Mouse (Mus musculus) CD8-positive naive resting alpha-beta T cell, adult 2 months (primary cell): Measurements from ENCODE around the gene Mdh2.

Experiments used
- DNase-seq, 2 experiments: peaks; one replicate each; pipeline ENCODE4 v3.0.0; 2022; ENCODE audit warnings: low read depth in 2 of 2, low spot score in 2 of 2

Mdh2 gene

DNA sequence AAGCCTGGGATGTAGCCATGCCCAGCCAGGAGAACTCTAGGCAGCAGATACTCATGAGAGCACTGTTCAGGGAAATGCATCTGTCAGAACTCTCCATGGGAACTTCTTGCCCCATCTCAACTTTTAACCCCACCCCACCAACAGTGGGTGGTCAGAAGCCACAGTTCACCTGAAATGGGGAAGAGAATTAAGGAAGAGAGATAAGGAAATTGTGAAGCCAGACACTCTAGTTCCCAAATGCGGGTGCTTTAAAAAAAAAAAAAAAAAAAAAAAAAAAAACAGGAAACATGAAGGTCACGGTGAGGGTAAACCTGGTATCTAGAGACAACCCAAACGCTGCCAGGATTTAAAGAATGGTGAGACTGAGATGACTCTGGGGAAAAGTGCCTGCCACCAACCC, 5.8 kb upstream of the Mdh2 start:
- DNase-seq, result no peak

DNA sequence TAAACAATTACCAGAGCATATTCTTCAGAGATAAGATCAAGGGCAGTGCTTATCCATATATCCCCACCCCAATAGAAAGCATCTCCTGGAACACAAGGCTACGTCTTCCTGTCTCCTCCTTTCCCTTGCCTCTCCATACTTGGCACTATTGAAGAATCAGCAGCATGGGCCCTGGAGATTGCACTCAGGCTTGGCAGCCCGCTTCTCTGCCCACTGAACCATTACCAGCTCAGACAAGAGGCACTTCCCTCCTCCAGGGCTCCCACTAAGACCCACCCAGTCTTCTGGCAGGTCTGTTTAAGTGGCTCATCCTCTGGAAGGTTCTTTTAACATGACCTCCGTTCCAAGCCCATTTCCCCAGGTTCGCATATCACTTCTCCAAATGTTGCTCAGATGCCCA, 1.7 kb upstream of the Mdh2 start:
- no peak for DNase-seq

DNA sequence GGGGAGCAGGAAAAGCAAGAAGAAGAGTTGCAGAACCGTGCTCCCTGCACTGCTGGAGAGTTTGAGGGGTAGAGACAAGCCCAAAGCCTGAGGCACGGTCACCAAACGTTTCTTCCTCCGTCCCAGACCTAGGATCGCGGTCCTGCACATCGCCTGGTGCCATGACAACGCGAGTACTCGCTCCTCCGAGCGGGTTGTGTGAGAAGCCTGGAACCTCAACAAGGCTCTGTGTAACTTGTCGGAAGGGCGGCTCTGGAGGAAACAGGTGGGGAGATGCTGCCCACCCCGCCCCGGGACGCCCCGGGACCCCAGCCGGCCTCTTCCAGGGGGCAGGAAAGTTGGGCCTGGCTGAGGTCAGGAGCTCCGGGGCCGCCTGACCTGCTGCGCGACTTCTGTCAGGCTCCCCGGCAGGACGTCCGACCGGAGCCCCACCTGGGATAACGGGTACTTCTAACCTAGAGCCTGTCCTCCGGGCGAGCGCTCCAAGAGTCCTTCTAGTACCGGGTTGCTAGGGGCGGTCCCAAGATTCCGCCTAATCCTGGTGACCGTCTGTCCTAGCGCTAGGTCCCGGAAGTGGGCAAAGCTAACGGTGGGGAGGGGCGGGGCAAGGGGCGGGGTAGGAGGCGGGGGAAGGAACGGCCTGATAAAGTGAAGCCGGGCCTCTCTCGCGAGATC, 347 bp upstream of the Mdh2 start, which contains the start of gene Styxl1:
Styxl1 (minus strand) TSS at position 590 of the 675 bp plus-strand sequence.
- DNase-seq, result no peak

DNA sequence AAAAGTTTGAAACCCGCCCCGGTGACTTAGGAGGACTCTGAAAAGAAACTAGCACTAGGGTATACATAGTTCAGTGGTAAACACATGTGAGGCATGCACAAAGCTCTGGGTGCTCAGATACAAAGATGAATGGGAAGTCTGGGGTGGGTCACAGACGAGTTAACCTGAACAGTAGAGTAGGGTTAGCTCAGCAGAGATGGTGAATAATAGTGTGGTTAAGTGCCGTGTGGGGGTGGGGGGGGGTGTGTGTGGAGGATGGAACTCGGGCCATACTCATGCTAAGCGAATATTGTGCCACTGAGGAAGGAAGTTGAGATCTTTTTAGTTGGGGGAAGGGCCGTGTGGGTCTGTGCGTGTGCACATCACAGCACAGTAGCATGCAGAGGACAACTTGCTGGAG, 2.1 kb downstream of the Mdh2 start:
- no peak for DNase-seq

DNA sequence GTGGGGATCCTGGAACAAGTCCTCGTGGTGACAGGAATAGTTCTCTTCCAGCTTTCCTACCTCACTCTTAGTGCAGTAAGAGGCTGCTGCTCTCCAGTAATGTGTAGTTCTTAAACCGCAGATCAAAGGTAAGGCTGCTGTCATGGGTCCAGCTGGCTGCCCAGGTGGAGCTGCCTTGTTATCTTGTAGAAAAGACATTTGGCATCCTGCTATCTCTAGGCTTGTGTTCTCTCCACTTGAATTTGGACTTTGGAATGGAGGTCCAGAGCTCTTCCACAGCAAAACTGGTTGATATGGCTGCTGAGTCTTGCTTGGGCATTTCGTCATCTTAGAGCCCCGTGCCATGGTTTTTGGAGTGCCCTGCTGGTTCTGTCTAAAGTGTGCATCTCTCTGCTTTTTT, 4.6 kb downstream of the Mdh2 start:
- DNase-seq, result no peak

DNA sequence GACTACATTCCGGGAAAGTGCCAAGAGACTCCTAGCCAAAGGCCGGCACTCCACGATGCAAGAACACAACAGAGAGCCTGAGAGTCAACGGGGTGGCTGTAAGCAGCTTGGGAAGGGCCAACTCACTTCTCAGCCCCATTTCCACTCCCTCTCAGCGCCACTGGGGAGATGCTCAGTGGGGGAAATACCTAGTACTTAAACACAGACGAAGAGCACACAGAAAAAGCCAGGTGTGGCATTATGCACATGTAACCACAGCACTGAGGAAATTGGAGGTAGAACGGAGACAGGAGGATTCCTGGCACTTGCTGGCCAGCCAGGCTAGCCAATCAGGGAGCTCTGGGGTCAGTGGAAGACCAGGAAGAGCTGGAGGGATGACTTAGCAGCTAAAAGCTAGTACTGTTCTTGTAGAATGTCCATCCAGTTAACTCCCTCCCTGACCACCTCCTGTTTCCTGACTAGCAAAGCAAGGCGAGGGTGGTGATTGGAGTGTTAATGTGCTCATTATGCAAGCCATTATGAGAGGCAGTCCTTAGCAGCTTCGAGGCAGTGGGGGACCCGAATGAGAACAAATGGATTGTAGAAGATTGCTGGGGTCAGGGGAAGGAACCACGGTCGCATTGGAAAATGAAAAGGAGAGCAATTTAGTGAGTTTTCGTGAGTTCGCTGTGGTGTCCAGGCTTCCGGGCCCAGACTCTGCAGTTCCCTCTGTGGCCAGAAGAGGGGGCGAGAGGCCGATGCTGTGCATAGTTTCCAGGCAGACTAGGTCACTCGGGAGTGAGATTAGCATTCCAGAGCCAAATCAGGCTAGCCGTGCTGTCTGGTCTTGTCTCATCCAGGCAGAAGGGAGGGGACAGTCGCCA, 15.9 kb downstream of the Mdh2 start:
- peak; percentile 64 to 77 for DNase-seq

DNA sequence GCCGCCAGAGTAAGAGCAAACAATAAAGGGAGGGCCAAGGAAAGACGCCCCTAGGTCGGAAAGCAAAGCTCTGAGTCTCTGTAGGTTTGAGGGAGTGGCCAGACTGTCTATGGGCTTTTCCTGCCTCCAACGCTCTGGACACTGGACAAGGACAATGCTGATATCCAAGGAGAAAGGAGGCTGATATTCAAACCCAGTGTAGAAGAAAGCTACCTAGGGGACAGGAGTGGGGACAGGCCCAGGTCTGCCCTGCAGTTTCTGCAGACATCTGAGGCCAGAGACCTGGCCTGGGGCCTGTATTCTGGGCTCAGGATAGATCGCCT, 16.5 kb downstream of the Mdh2 start:
- DNase-seq, result no peak

DNA sequence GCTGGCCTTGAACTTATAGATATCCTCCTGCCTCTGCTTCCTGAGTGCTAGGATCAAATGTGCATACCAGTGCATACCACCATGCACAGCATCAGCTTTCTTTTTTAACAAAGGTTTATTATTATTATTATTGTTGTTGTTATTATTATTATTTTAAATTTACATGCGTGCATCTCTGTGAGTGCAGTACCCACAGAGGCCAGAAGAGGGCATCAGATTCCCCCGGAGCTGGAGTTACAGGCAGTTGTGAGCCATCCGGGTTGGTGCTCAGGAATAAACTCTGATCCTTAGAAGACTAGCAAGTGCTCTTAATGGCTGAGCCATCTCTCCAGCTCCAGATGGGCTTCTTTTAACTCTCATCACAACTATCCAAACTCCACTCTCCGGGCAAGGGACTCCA, 21.5 kb downstream of the Mdh2 start:
- no peak for DNase-seq

DNA sequence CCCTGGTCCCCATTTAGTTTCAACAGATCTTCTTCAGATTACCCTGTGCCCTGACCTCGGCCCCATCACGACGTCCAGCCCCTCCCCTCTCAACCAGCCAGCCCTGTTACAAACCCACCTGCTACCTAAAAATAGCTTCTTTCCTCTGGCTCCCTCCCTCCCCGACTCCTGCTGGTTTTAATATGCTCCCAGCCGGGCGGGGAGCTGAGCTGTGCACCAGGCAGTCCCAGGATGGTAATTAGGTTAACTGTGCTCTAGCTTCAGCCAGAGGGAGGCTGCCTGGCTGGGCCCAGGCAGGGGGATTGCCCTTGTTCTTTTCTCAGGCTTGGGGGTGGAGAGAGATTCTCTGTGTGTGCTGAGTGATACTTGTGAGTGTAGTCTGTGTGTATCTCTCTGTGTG, 22.6 kb downstream of the Mdh2 start:
- no peak for DNase-seq

DNA sequence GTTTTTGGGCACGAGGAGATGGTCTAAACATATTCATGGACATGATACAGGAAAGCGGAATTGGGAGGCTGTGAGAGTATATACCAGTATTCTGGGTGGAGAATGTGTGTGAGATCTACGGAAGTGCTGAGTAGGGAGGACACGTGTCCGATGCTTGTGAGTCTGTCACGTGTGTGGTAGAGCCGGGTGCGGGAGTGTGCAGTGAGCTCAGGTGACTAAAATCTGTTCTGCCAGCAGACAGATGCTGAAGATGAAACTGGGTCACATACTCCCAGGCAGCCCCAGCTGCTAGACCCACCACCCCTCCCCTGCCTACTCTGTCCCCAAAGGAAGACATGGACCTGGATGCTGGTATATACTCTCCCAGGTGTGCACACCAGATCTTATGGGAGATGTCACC, 24.4 kb downstream of the Mdh2 start:
- DNase-seq, result no peak

DNA sequence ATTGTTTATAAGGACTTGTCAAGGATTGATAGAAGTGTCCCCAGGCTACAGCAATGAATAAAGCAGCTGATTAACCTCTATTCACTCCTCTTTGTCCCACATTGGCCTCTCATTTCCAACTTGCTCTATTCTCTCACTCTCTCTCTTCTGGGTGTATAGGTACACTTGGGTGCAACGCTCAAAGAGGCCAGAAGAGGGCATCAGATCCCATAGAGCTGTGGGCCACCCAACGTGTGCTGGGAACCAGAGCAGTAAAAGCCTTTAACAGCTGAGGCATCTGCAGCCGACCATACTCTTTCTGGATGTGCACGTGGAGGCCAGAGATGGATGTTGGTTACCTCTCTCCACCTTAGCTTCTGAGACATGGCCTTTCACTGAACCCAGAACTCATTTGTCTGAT, 24.9 kb downstream of the Mdh2 start:
- DNase-seq, result no peak

DNA sequence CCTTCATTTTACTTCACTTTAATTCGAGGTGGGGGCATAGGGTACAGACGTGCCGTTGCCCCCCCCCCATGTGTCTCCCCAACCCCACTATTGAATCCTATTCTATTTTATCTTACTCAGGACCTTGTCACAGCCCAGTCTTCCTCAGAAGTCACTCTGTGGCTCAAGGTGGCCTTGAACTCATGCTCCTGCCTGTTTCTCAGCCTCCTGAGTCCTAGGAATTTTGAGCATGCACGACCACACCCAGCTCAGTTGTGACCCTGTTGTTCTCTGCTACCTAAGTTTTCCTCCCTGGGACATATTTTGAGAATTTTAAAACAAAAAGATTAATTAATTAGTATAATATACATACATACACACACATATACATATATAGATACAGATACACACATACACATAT, 25.4 kb downstream of the Mdh2 start:
- DNase-seq, result no peak

DNA sequence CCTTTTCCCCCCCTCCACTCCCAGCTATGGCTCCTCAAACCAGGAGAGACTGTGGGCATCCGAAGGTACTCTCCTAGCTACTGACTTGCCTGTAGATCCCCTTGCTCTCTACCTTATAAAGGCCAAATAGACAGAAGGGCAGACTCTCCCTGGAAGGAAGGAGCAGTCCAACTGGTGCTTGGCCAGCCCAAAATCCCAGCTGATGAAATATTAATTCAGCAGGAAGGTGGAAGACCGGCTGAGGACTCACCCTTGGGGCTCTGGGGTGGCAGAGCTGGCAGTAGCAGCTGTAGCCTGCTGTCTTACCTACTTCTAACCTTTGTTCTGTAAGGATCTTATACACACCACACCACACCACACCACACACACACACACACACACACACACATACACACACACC, 26.5 kb downstream of the Mdh2 start:
- no peak for DNase-seq

DNA sequence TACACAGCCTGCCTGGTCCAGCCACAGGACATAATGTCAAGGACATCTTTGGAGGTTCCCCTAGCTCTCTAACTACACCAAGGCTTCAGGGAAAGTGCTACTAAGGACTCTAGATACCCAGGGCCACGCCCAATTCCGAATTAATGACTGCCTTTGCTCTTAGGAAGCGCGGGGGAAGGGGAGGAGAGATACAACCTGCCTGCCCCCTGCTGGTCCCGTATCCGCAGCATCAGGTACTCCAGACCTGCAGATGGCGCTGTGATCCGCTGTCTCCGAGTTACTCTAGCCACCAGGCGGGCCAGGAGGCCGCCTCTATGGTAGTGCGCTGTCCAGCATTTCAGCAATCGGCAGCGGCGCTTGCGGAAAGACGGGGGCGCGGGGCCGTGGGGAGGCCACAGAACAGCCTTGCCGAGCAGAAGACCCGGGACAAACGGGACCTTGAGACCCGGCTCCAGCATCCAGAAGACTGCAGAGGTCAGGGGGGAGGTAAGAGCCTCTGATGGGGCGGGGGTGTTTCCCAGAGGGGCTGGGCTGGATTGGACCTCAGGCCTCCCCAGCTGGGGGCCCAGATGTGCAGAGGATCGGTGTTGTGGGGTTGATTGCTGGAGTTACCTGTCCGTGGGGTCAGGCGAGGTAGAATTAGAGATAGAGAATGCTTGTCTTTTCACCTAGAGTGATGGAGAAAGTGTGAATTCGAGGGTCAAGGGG, 28.4 kb downstream of the Mdh2 start, which contains the start of gene Srrm3:
Srrm3 (plus strand) TSS at position 336 of the 708 bp plus-strand sequence.
- DNase-seq, result peak; percentile 93

DNA sequence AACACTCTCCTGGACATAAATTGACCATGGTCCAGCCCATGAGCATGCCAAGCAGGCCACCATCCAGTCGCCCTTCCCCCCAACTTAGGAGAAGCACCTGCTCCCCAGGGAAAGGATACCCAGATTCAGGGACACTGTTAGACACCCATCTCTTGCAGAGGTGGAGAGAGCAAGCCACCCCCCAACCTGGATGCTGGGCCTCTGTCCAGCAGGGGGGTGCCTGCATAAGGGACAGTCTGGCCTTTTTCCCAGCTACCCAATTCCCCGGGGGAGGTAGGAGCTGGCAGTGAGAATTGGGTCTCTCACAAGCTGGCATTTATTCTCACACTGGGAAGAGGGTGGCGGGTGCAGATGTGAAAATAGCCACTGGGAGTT, 29.0 kb downstream of the Mdh2 start:
- DNase-seq, result no peak

DNA sequence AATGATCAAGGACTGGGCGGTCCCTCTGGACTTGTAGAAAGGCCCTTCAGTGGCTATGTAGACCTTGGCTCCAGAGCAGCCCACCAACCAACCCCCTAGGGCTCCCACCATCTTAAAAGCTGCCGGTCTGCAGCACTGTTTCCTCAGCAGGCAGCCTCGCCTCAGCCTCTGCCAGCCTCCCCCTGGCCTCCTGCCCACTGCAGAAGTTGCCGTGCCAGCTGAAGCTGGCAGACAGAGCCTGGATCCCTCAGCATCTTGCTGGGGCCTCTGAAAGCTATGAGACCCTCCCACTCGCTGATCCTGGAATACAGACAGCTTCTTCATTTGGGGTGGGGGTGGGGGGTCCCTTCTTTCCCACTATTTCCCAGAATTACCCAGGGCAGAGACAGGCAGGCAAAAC, 34.7 kb downstream of the Mdh2 start:
- no peak for DNase-seq

DNA sequence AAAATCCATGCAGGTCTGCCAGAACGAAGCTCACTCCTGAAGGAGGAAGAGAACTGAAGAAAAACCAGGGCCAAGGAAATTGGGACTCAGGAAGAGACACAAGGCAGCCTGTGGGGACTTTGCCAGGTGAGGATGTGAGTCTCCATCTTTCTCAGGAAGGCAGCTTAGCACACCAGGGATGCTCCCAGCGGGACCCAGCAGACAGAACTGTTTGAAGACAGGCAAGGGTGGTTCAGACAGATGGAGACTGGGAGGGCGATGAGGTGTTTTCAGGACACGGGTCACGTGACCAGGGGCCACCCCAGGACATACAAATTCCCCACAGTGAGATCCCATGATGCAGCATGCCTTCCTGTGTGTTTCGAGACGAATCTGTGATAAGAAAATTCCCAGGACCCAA, 40.2 kb downstream of the Mdh2 start:
- no peak for DNase-seq

DNA sequence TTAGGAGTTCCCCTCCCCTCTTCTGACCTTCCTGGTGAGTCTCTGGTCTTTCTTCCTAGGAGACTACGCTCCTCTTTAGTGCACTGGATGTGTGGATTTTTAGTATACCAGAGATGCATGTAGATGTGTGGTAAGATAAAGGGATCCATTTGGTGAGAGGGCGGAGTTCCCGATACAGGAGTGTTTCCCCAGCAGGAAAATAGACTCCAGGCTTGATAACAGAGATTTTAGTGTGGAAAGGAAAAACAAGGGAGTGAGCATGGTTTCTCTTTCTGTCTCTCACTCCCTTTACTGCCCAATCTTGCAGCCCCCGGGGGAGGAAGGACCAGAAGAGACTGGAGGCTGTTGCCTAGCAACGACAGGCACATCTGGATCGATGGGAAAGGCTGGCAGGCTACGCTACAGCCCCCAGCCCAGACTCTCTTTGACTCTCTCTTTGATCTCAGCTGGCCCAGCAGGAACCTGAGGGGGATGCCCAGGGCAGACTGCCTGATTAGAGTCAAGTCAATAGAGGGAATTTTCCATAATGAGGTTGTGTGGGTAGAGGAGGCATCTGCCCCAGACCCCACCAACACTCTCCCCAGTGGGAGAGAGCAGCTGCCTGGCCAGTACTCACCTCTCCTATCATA, 44.1 kb downstream of the Mdh2 start:
- DNase-seq, result no peak

DNA sequence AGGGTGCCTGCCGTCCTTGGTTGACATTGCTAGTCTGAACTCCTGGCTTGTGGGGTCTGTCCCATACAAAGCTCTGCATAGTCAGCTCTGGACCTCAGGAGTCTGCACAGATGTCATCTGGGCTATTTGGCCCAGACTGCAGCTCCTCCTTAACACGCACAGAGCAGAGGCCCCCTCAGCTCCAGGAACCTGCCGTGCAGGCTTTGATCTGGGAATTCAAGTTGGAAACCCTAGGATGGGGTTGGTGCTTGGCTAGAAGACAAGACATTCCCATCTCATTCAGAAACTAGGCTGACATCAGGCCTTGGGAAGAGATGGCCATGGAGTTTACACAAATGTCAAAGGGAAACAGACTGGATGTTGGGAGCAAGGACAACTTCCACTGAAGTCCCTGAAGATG, 46.2 kb downstream of the Mdh2 start:
- DNase-seq, result no peak

DNA sequence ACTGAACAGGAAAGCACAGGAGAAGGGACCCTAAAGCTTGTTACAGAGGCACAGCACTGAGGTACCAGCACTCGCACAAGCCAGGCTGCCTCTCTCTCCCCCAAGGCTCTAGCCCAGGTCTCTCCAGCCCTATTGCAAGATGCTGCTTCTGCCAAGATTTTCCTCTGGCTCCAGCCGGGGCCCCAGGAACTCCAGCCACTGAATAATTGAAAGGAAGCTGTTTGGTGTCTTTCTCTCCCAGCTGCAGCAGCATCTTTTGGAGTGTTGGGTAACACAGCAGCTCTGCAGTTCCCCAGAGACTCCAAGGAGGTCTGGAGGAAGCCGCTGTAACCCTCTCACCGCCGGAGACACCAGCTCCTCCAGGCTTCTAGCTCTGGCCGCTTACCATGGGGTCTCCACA, 47.9 kb downstream of the Mdh2 start:
- DNase-seq, result no peak

DNA sequence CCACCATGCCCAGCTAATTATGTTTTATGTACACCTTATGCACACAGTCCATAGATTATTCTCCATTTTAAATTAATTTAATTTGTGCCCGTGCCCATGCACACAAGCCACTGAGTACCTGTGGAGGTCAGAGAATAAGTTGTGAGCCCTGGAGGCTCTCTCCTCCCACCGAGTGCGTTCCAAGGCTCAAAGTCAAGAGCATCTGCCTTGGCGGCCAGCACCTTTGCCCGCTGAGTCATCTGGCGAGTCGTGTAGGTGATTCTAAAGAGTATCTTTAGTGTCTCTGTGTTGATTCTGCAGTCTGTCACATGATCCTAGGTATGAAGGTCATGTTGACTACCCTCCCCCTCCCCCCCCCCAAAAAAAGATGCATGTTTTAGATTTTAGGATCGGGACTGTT, 51.1 kb downstream of the Mdh2 start:
- no peak for DNase-seq

DNA sequence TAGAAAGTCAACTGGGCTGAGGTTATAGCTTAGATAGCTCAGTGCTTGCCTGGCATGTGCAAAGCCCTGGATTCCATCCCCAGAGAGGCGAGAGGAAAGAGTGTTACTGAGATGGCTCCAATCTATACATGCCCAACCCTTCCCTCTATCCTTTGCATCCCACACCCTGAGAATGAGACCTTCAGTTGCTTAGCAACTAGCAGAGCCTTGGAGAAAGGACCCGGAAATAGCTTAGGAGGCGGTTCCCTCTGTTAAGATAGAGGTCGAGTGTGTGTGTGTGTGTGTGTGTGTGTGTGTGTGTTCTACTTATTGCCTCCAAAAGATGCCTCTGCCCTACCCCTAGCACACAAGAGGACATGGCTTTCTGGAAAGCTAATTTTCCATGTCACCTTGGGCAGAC, 54.4 kb downstream of the Mdh2 start:
- no peak for DNase-seq
